Mouse (Mus musculus): ENCODE measurements around the gene Pik3ap1.

- TF ChIP-seq UBTF (IDR thresholded peaks at IDR 0.05; ENCODE audit: borderline replicate concordance, insufficient read depth, low read depth, low read length) (no peak), NELFE (IDR thresholded peaks at IDR 0.05; ENCODE audit: low read depth, low read length) (no peak), CTCF (IDR thresholded peaks at IDR 0.05 in 2 of 3, conservative IDR thresholded peaks at IDR 0.05 in 1 of 3; ENCODE audit: control insufficient read depth in 1 of 3, insufficient read depth in 1 of 3, low read depth in 2 of 3, low read length in 3 of 3, poor library complexity in 1 of 3, severe bottlenecking in 1 of 3) (no peak), CHD1 (IDR thresholded peaks at IDR 0.05; ENCODE audit: low read depth, low read length) (no peak), POLR2A (IDR thresholded peaks at IDR 0.05; ENCODE audit: control insufficient read depth in 1 of 2, insufficient read depth in 1 of 2, low read depth in 1 of 2, low read length in 2 of 2, poor library complexity in 1 of 2) (no peak), GABPA (IDR thresholded peaks at IDR 0.05; ENCODE audit: low read depth, low read length) (no peak), ZNF384 (IDR thresholded peaks at IDR 0.05; ENCODE audit: low read depth, low read length) (no peak), MAFK (IDR thresholded peaks at IDR 0.05; ENCODE audit: borderline replicate concordance, low read depth, low read length) (no peak), MAZ (IDR thresholded peaks at IDR 0.05; ENCODE audit: low read depth, low read length) (no peak)
These were observed 43.2 kb downstream of the Pik3ap1 start for GRCm38 (mm10) chr19:41341677-41342076.
